Mouse (Mus musculus): Measurements from ENCODE around the gene Maco1. TPM values are rescaled to one million over a fixed set of nuclear protein-coding genes. Genes with fewer than 3 reads are reported as not detected.

Maco1 gene
- total and polyA plus RNA-seq, 2 experiments = 7.3 to 28.0 TPM

- Histone ChIP-seq H3K4me1 (ENCODE audit: control insufficient read depth, insufficient read depth, low read length) (peaks cover 26% of the 10 kb centered on the region), H3K27me3 (ENCODE audit: control insufficient read depth, insufficient read depth, low read length) (no peaks in the 10 kb centered on the region), H3K27ac (replicated peaks; ENCODE audit: insufficient read depth, low read depth, low read length) (peak within 1 kb of the TSS; percentile 84), H3K79me2 (ENCODE audit: control insufficient read depth, insufficient read depth, low read length) (peaks cover 32% of the 10 kb centered on the region; the same call in 1 of the 2 replicates), H3K9ac (ENCODE audit: low read depth, low read length) (peak within 1 kb of the TSS; percentile 95), H3K36me3 (ENCODE audit: control insufficient read depth, insufficient read depth, low read length) (no peaks in the 10 kb centered on the region), H3K4me3 (ENCODE audit: insufficient read depth, low read depth, low read length) (peak within 1 kb of the TSS; percentile 98)
- no peak for TF ChIP-seq CTCF (IDR thresholded peaks at IDR 0.05; ENCODE audit: low read depth, low read length)
- TF ChIP-seq POLR2A (IDR thresholded peaks at IDR 0.05; ENCODE audit: extremely low read depth, insufficient read depth, low read length) = peak; percentile 82; the same call in 1 of the 2 replicates
- WGBS = under 1% methylated on average over 70 of the region's 80 CpGs
- DNase-seq (ENCODE audit: extremely low read depth, low read depth, low spot score) = peak; percentile 38
Observed at GRCm38 (mm10) chr4:134767426-134768225, 85.5 kb downstream of the Maco1 start, which contains the start of gene Ldlrap1. Gene Ldlrap1, minus strand, starts transcription at chr4:134768024.

GRCm38 (mm10) chr4:134766904-134767425 is 86.2 kb downstream of the Maco1 start:
- peak overlapping the region; percentile 84 for H3K27ac ChIP-seq (replicated peaks; ENCODE audit: insufficient read depth, low read depth, low read length)
- TF ChIP-seq POLR2A (IDR thresholded peaks at IDR 0.05; ENCODE audit: extremely low read depth, insufficient read depth, low read length) (no peak), CTCF (IDR thresholded peaks at IDR 0.05; ENCODE audit: low read depth, low read length) (0 out of 2 replicates have a peak, but pooled peaks have one; percentile 0)
- peaks cover 35% of the 10 kb centered on the region; the same call in 1 of the 2 replicates for H3K79me2 ChIP-seq (ENCODE audit: control insufficient read depth, insufficient read depth, low read length)
- DNase-seq (ENCODE audit: extremely low read depth, low read depth, low spot score) = peak; percentile 45
- peaks cover 26% of the 10 kb centered on the region for H3K4me1 ChIP-seq (ENCODE audit: control insufficient read depth, insufficient read depth, low read length)
- 2% methylated on average over 23 of the region's 23 CpGs for WGBS
- H3K27me3 ChIP-seq (ENCODE audit: control insufficient read depth, insufficient read depth, low read length) = no peaks in the 10 kb centered on the region
- H3K4me3 ChIP-seq (ENCODE audit: insufficient read depth, low read depth, low read length) = peak overlapping the region; percentile 98
- H3K9ac ChIP-seq (ENCODE audit: low read depth, low read length) = peak overlapping the region; percentile 95
- no peaks in the 10 kb centered on the region for H3K36me3 ChIP-seq (ENCODE audit: control insufficient read depth, insufficient read depth, low read length)

- 53% methylated on average over 6 of the region's 6 CpGs for WGBS
- Histone ChIP-seq H3K4me1 (ENCODE audit: control insufficient read depth, insufficient read depth, low read length) (peaks cover 26% of the 10 kb centered on the region), H3K27me3 (ENCODE audit: control insufficient read depth, insufficient read depth, low read length) (no peaks in the 10 kb centered on the region), H3K79me2 (ENCODE audit: control insufficient read depth, insufficient read depth, low read length) (peaks cover 35% of the 10 kb centered on the region; the same call in 1 of the 2 replicates), H3K9ac (ENCODE audit: low read depth, low read length) (no peak overlapping the region), H3K4me3 (ENCODE audit: insufficient read depth, low read depth, low read length) (peak overlapping the region; percentile 98), H3K27ac (replicated peaks; ENCODE audit: insufficient read depth, low read depth, low read length) (no peak overlapping the region), H3K36me3 (ENCODE audit: control insufficient read depth, insufficient read depth, low read length) (no peaks in the 10 kb centered on the region)
- no peak for TF ChIP-seq CTCF (IDR thresholded peaks at IDR 0.05; ENCODE audit: low read depth, low read length)
- no peak for TF ChIP-seq POLR2A (IDR thresholded peaks at IDR 0.05; ENCODE audit: extremely low read depth, insufficient read depth, low read length)
- DNase-seq (ENCODE audit: extremely low read depth, low read depth, low spot score) = no peak
Observed at GRCm38 (mm10) chr4:134766277-134766676, 86.9 kb downstream of the Maco1 start.

GRCm38 (mm10) chr4:134764333-134764732 is 88.8 kb downstream of the Maco1 start:
- TF ChIP-seq CTCF (IDR thresholded peaks at IDR 0.05; ENCODE audit: low read depth, low read length) (no peak), POLR2A (IDR thresholded peaks at IDR 0.05; ENCODE audit: extremely low read depth, insufficient read depth, low read length) (no peak)
- Histone ChIP-seq H3K4me1 (ENCODE audit: control insufficient read depth, insufficient read depth, low read length) (peaks cover 40% of the 10 kb centered on the region), H3K79me2 (ENCODE audit: control insufficient read depth, insufficient read depth, low read length) (peaks cover 37% of the 10 kb centered on the region), H3K9ac (ENCODE audit: low read depth, low read length) (peak overlapping the region; percentile 12; the same call in 1 of the 2 replicates), H3K36me3 (ENCODE audit: control insufficient read depth, insufficient read depth, low read length) (no peaks in the 10 kb centered on the region), H3K27ac (replicated peaks; ENCODE audit: insufficient read depth, low read depth, low read length) (peak overlapping the region; percentile 35), H3K27me3 (ENCODE audit: control insufficient read depth, insufficient read depth, low read length) (no peaks in the 10 kb centered on the region), H3K4me3 (ENCODE audit: insufficient read depth, low read depth, low read length) (no peak overlapping the region)
- WGBS = 4% methylated on average over 3 of the region's 3 CpGs
- DNase-seq (ENCODE audit: extremely low read depth, low read depth, low spot score) = peak; percentile 41

GRCm38 (mm10) chr4:134762360-134762759 is 90.8 kb downstream of the Maco1 start:
- Histone ChIP-seq H3K9ac (ENCODE audit: low read depth, low read length) (no peak overlapping the region), H3K4me1 (ENCODE audit: control insufficient read depth, insufficient read depth, low read length) (peaks cover 48% of the 10 kb centered on the region), H3K27ac (replicated peaks; ENCODE audit: insufficient read depth, low read depth, low read length) (peak overlapping the region; percentile 22; the same call in 1 of the 2 replicates), H3K36me3 (ENCODE audit: control insufficient read depth, insufficient read depth, low read length) (no peaks in the 10 kb centered on the region), H3K4me3 (ENCODE audit: insufficient read depth, low read depth, low read length) (no peak overlapping the region), H3K27me3 (ENCODE audit: control insufficient read depth, insufficient read depth, low read length) (no peaks in the 10 kb centered on the region), H3K79me2 (ENCODE audit: control insufficient read depth, insufficient read depth, low read length) (peaks cover 43% of the 10 kb centered on the region)
- no peak for TF ChIP-seq POLR2A (IDR thresholded peaks at IDR 0.05; ENCODE audit: extremely low read depth, insufficient read depth, low read length)
- no peak for DNase-seq (ENCODE audit: extremely low read depth, low read depth, low spot score)
- WGBS = 61% methylated on average over 6 of the region's 6 CpGs
